1 mouse cellular context compared by ENCODE assay signal in genomic region chr4:44944426-44945075, GRCm38 (mm10).
TF ChIP-seq lines count a peak whose summit lies in the region.

No protein-coding gene starts in this region.

TF ChIP-seq in CH12.LX, 34 proteins besides CTCF, POLR2A, EP300 and RAD21 (continued from another document):
- TF ChIP-seq HCFC1 (IDR thresholded peaks at IDR 0.05; ENCODE audit: low read depth, low read length) (peak; percentile 36; the same call in 1 of the 2 replicates), CHD1 (IDR thresholded peaks at IDR 0.05; ENCODE audit: low read depth, low read length) (no peak), NELFE (IDR thresholded peaks at IDR 0.05; ENCODE audit: low read depth, low read length) (no peak), USF1 (IDR thresholded peaks at IDR 0.05; ENCODE audit: low read depth, low read length) (no peak), MAFK (IDR thresholded peaks at IDR 0.05; ENCODE audit: insufficient replicate concordance, low read length) (no peak), KAT2A (IDR thresholded peaks at IDR 0.05; ENCODE audit: insufficient replicate concordance, low read length) (no peak), NRF1 (IDR thresholded peaks at IDR 0.05; ENCODE audit: low read depth, low read length) (no peak), JUN (IDR thresholded peaks at IDR 0.05; ENCODE audit: insufficient read depth, low read depth, low read length) (no peak; the same call in 1 of the 2 replicates), CHD2 (IDR thresholded peaks at IDR 0.05; ENCODE audit: low read length) (peak; percentile 55; the same call in 1 of the 2 replicates), PAX5 (IDR thresholded peaks at IDR 0.05; ENCODE audit: low read length) (no peak), TCF12 (IDR thresholded peaks at IDR 0.05; ENCODE audit: low read depth, low read length) (peak; percentile 92), RCOR1 (conservative IDR thresholded peaks at IDR 0.05; ENCODE audit: low read depth, low read length) (no peak), ZNF384 (IDR thresholded peaks at IDR 0.05; ENCODE audit: low read depth, low read length) (peak; percentile 95), ELF1 (IDR thresholded peaks at IDR 0.05; ENCODE audit: low read depth, low read length) (peak; percentile 47; the same call in 1 of the 2 replicates), SMC3 (IDR thresholded peaks at IDR 0.05; ENCODE audit: low read depth, low read length) (no peak), POLR2AphosphoS2 (IDR thresholded peaks at IDR 0.05; ENCODE audit: low read depth, low read length) (no peak), MAX (IDR thresholded peaks at IDR 0.05; ENCODE audit: low read length) (peak; percentile 64), MYC (IDR thresholded peaks at IDR 0.05; ENCODE audit: low read depth, low read length) (no peak), ZKSCAN1 (IDR thresholded peaks at IDR 0.05; ENCODE audit: borderline replicate concordance, low read depth, low read length) (no peak), ZMIZ1 (IDR thresholded peaks at IDR 0.05; ENCODE audit: low read depth, low read length) (no peak), TBP (conservative IDR thresholded peaks at IDR 0.05; ENCODE audit: low read depth, low read length) (0 out of 2 replicates have a peak, but pooled peaks have one; percentile 42), MAZ (IDR thresholded peaks at IDR 0.05; ENCODE audit: low read depth, low read length) (no peak; the same call in 1 of the 2 replicates), BHLHE40 (IDR thresholded peaks at IDR 0.05; ENCODE audit: low read depth, low read length) (peak; percentile 86), IRF4 (IDR thresholded peaks at IDR 0.05; ENCODE audit: low read depth, low read length) (peak; percentile 89)
TF ChIP-seq in CH12.LX: peak in this region for 12.
